In genomic region chr13:21974221-21974725, GRCm38 (mm10) we compare ENCODE assay signal across 8 mouse cellular contexts. TPM values are rescaled to one million over a fixed set of nuclear protein-coding genes. Genes with fewer than 3 reads are reported as not detected.
A peak's percentile ranks its signal among the peaks of the same experiment; 100 is the strongest.
DNase-seq lines count a peak whose midpoint lies in the region; ATAC-seq and TF ChIP-seq lines count a peak whose summit lies in the region.

No protein-coding gene starts in this region.

- H3K9me3 ChIP-seq in G1E (replicated peaks), result no peaks in the 10 kb centered on the region
- no peaks in the 10 kb centered on the region for H3K9me3 ChIP-seq in forebrain, postnatal 0 days (ENCODE audit: low read length)
- no peaks in the 10 kb centered on the region for H3K9me3 ChIP-seq in lung, embryonic 16.5 days (ENCODE audit: control insufficient read depth, low read length)

- H3K9ac ChIP-seq in forebrain, postnatal 0 days, result peak overlapping the region; percentile 79
- H3K9ac ChIP-seq in lung, embryonic 16.5 days (ENCODE audit: low read length), result peak overlapping the region; percentile 71

- H3K4me2 ChIP-seq in forebrain, postnatal 0 days (ENCODE audit: low read depth), result peak overlapping the region; percentile 40
- peak overlapping the region; percentile 45 for H3K4me2 ChIP-seq in lung, embryonic 16.5 days (ENCODE audit: low read depth, low read length)

- under 1% methylated on average over 23 of the region's 23 CpGs for WGBS in cerebellum, adult 2 months
- 1% methylated on average over 23 of the region's 23 CpGs for WGBS in forebrain, postnatal 0 days
- under 1% methylated on average over 23 of the region's 23 CpGs for WGBS in lung, embryonic 16.5 days

- peaks cover 17% of the 10 kb centered on the region for H3K27me3 ChIP-seq in G1E (ENCODE audit: insufficient read depth, low read length)
- no peaks in the 10 kb centered on the region for H3K27me3 ChIP-seq in cerebellum, adult 2 months (ENCODE audit: control insufficient read depth, insufficient read depth, low read length)
- H3K27me3 ChIP-seq in forebrain, postnatal 0 days (ENCODE audit: insufficient read depth, low read length), result no peaks in the 10 kb centered on the region
- no peaks in the 10 kb centered on the region for H3K27me3 ChIP-seq in lung, embryonic 16.5 days (ENCODE audit: control insufficient read depth, insufficient read depth, low read depth, low read length)

- H3K36me3 ChIP-seq in G1E (replicated peaks), result no peaks in the 10 kb centered on the region
- H3K36me3 ChIP-seq in forebrain, postnatal 0 days (ENCODE audit: insufficient read depth), result no peaks in the 10 kb centered on the region
- no peaks in the 10 kb centered on the region for H3K36me3 ChIP-seq in lung, embryonic 16.5 days (ENCODE audit: control insufficient read depth, insufficient read depth, low read length)

- peak overlapping the region; percentile 15; the same call in 1 of the 2 replicates for H3K27ac ChIP-seq in cerebellum, adult 2 months (ENCODE audit: insufficient read depth, low read length)
- H3K27ac ChIP-seq in forebrain, postnatal 0 days (ENCODE audit: low read depth, low read length), result peak overlapping the region; percentile 93
- H3K27ac ChIP-seq in lung, embryonic 16.5 days (ENCODE audit: low read length), result peak overlapping the region; percentile 89

- TF ChIP-seq POLR2A in cerebellum, adult 2 months (IDR thresholded peaks at IDR 0.05; ENCODE audit: borderline replicate concordance, insufficient read depth, low read length), result no peak

- peaks cover 6% of the 10 kb centered on the region; the same call in 1 of the 2 replicates for H3K4me1 ChIP-seq in G1E (ENCODE audit: insufficient read depth, low read depth, low read length)
- no peaks in the 10 kb centered on the region for H3K4me1 ChIP-seq in cerebellum, adult 2 months (ENCODE audit: control insufficient read depth, insufficient read depth, low read length)
- no peaks in the 10 kb centered on the region for H3K4me1 ChIP-seq in forebrain, postnatal 0 days (ENCODE audit: insufficient read depth)
- H3K4me1 ChIP-seq in lung, embryonic 16.5 days (replicated peaks; ENCODE audit: control insufficient read depth, insufficient read depth, low read length), result no peaks in the 10 kb centered on the region

- peak; percentile 77 for ATAC-seq in G1E (ENCODE audit: extremely low read depth, insufficient number of reproducible peaks, low FRiP score, poor library complexity, severe bottlenecking)
- peak; percentile 86 for ATAC-seq in forebrain, postnatal 0 days
- ATAC-seq in hematopoietic stem cell, adult 5-6 weeks (replicated peaks in 1 of 2; ENCODE audit: insufficient read depth in 1 of 2, low FRiP score in 2 of 2, low TSS enrichment in 1 of 2, low read depth in 1 of 2, poor library complexity in 2 of 2, severe bottlenecking in 2 of 2), result peak; percentile 83 to 92
- peak; percentile 91 for ATAC-seq in lung, embryonic 16.5 days (ENCODE audit: low read depth)

- H3K4me3 ChIP-seq in G1E (ENCODE audit: low read depth, low read length), result peak overlapping the region; percentile 71
- H3K4me3 ChIP-seq in cerebellum, adult 2 months (replicated peaks; ENCODE audit: insufficient read depth, low read depth, low read length), result peak overlapping the region; percentile 99
- peak overlapping the region; percentile 74 for H3K4me3 ChIP-seq in forebrain, postnatal 0 days (ENCODE audit: low read depth, low read length)
- H3K4me3 ChIP-seq in lung, embryonic 16.5 days (ENCODE audit: low read length), result peak overlapping the region; percentile 59

- DNase-seq in G1E (ENCODE audit: low spot score), result peak; percentile 70
- peak; percentile 90 to 92 for DNase-seq in cerebellum, adult 2 months
- DNase-seq in forebrain, postnatal 0 days, result peak; percentile 95
- peak; percentile 71 for DNase-seq in layer of hippocampus, adult 9-10 months (ENCODE audit: low spot score)
- DNase-seq in ovary, postnatal 10 days (ENCODE audit: low spot score), result peak; percentile 77
- DNase-seq in thymus, postnatal 10 days (ENCODE audit: low spot score in 2 of 2), result peak; percentile 79 to 95

- 0 out of 2 replicates have a peak, but pooled peaks have one; percentile 40 for TF ChIP-seq CTCF in G1E (IDR thresholded peaks at IDR 0.05; ENCODE audit: low read depth, low read length)
- TF ChIP-seq CTCF in cerebellum, adult 2 months (IDR thresholded peaks at IDR 0.05; ENCODE audit: borderline replicate concordance, insufficient read depth, low read depth, low read length), result peak; percentile 80
- peak; percentile 93 for TF ChIP-seq CTCF in forebrain, postnatal 0 days (IDR thresholded peaks at IDR 0.05; ENCODE audit: low read depth)

RNA-seq across cellular contexts. Expression of gene Pom121l2, which starts 6.7 kb away (rescaled TPM):
- not detected in 2 replicates for total RNA-seq in G1E (2014; fragmentation: Nextera tagmentation)
- not detected in 2 replicates for total RNA-seq in G1E (2017)
- not detected in 2 replicates for polyA plus RNA-seq in G1E (2012)
- polyA plus RNA-seq in cerebellum, adult 2 months (2012; rRNA removed), result not detected in 2 replicates
- 0.38 TPM in 1 of 2 replicates, not detected in the other for total RNA-seq in forebrain, postnatal 0 days (2014; rRNA removed)
- polyA plus RNA-seq in forebrain, postnatal 0 days (2015; fragmentation: Nextera tagmentation; extraction: Ambion mirVana), result not detected in 2 replicates
- total RNA-seq in hematopoietic stem cell, adult 5-6 weeks (2017), result not detected in 2 replicates
- 0.16 and 0.18 TPM in 2 replicates for polyA plus RNA-seq in lung, embryonic 16.5 days (2015; fragmentation: Nextera tagmentation; extraction: Ambion mirVana)

RNA-seq across cellular contexts. Expression of gene Zfp184, which starts 29.4 kb away (rescaled TPM):
- total RNA-seq in G1E (2014; fragmentation: Nextera tagmentation), result 10.4 and 20.1 TPM in 2 replicates
- total RNA-seq in G1E (2017), result 2.2 and 3.6 TPM in 2 replicates
- polyA plus RNA-seq in G1E (2012), result 0.20 and 0.26 TPM in 2 replicates
- polyA plus RNA-seq in cerebellum, adult 2 months (2012; rRNA removed), result 0.95 and 1.0 TPM in 2 replicates
- 20.7 and 21.6 TPM in 2 replicates for total RNA-seq in forebrain, postnatal 0 days (2014; rRNA removed)
- 15.3 and 17.2 TPM in 2 replicates for polyA plus RNA-seq in forebrain, postnatal 0 days (2015; fragmentation: Nextera tagmentation; extraction: Ambion mirVana)
- 18.3 and 26.9 TPM in 2 replicates for total RNA-seq in hematopoietic stem cell, adult 5-6 weeks (2017)
- 7.9 and 12.5 TPM in 2 replicates for polyA plus RNA-seq in lung, embryonic 16.5 days (2015; fragmentation: Nextera tagmentation; extraction: Ambion mirVana)

RNA-seq across cellular contexts. Expression of gene Prss16, which starts 35.3 kb away (rescaled TPM):
- total RNA-seq in G1E (2014; fragmentation: Nextera tagmentation) (not detected in 2 replicates), G1E (2017) (0.22 and 0.23 TPM in 2 replicates)
- polyA plus RNA-seq in G1E (2012), result 0.03 and 0.04 TPM in 2 replicates
- polyA plus RNA-seq in cerebellum, adult 2 months (2012; rRNA removed), result 0.36 and 1.1 TPM in 2 replicates
- total RNA-seq in forebrain, postnatal 0 days (2014; rRNA removed), result not detected in 2 replicates
- not detected in 2 replicates for polyA plus RNA-seq in forebrain, postnatal 0 days (2015; fragmentation: Nextera tagmentation; extraction: Ambion mirVana)
- 0.84 and 1.1 TPM in 2 replicates for total RNA-seq in hematopoietic stem cell, adult 5-6 weeks (2017)
- 10.0 and 26.0 TPM in 2 replicates for polyA plus RNA-seq in lung, embryonic 16.5 days (2015; fragmentation: Nextera tagmentation; extraction: Ambion mirVana)

Comparison
In these comparisons a context has a peak if more than half of its experiments do, and no peak if none do; other contexts are left out.
1. Peak in every context shown above with its lines: DNase-seq, ATAC-seq, H3K4me3 ChIP-seq and H3K27ac ChIP-seq.
2. CTCF ChIP-seq: peak in every context shown above with its lines; median percentile 93 in forebrain, postnatal 0 days; 80 in cerebellum, adult 2 months; 40 in G1E.
3. H3K27ac ChIP-seq: peak in every context shown above with its lines; median percentile 93 in forebrain, postnatal 0 days; 89 in lung, embryonic 16.5 days; 15 in cerebellum, adult 2 months.